Mouse (Mus musculus) liver, embryonic 14.5 days (tissue): ENCODE results near the gene Fgd6. TPM values are rescaled to one million over a fixed set of nuclear protein-coding genes. Genes with fewer than 3 reads are reported as not detected.
A peak's percentile ranks its signal among the peaks of the same experiment; 100 is the strongest.

Experiments used
- ATAC-seq: fragments of 200-750 bp; cut with Nextera tagmentation; 2 replicates; pipeline ENCODE4 v1.8.0; 2017; ENCODE audit warnings: moderate number of reproducible peaks, mild to moderate bottlenecking, moderate library complexity; ENCODE audit not compliant: insufficient read depth
- DNase-seq, 3 experiments: peaks; one replicate each; pipeline ENCODE4 v3.0.0-alpha.2; 2012 to 2013; ENCODE audit warnings: low read depth in 3 of 3, low spot score in 3 of 3
- H3K27ac ChIP-seq: fragments of 300-500 bp; sonication (generic); 2 replicates; pipeline ENCODE4 v1.5.1; 2014; ENCODE audit warnings: moderate library complexity, mild to moderate bottlenecking, control low read depth, inconsistent platforms
- H3K27me3 ChIP-seq: fragments of 300-500 bp; sonication (generic); 2 replicates; pipeline ENCODE4 v1.6.1; 2014; ENCODE audit warnings: mild to moderate bottlenecking, low read length, moderate library complexity; ENCODE audit not compliant: control insufficient read depth, insufficient read depth
- H3K36me3 ChIP-seq: fragments of 300-500 bp; sonication (generic); replicated peaks from 2 replicates; pipeline ENCODE4 v1.6.1; 2014; ENCODE audit warnings: low read depth; ENCODE audit not compliant: control insufficient read depth, insufficient read depth
- H3K4me1 ChIP-seq, 2 experiments: fragments of 200-500 bp in 1 of 2; fragments of 300-500 bp in 1 of 2; sonication (generic) in 1 of 2; replicated peaks; 2 replicates each; pipeline ENCODE4 v1.6.1; 2012 to 2014; ENCODE audit warnings: antibody characterized with exemption in 1 of 2, inconsistent platforms in 1 of 2, low read length in 1 of 2; ENCODE audit not compliant: control insufficient read depth in 2 of 2, insufficient read depth in 2 of 2
- H3K4me2 ChIP-seq: fragments of 300-500 bp; sonication (generic); 2 replicates; pipeline ENCODE4 v1.6.1; 2014; ENCODE audit warnings: low read depth, mild to moderate bottlenecking, control low read depth, moderate library complexity
- H3K4me3 ChIP-seq, 2 experiments: fragments of 200-500 bp in 1 of 2; fragments of 300-500 bp in 1 of 2; sonication (generic) in 1 of 2; 2 replicates each; pipeline ENCODE4 v1.5.1; 2012 to 2014; ENCODE audit warnings: low read depth in 2 of 2, low read length in 2 of 2, mild to moderate bottlenecking in 2 of 2, control low read depth in 1 of 2, inconsistent platforms in 1 of 2, moderate library complexity in 1 of 2; ENCODE audit not compliant: insufficient read depth in 1 of 2
- H3K9ac ChIP-seq: fragments of 300-500 bp; sonication (generic); replicated peaks from 2 replicates; pipeline ENCODE4 v1.6.1; 2014; ENCODE audit warnings: mild to moderate bottlenecking, control low read depth, moderate library complexity
- H3K9me3 ChIP-seq: fragments of 300-500 bp; sonication (generic); 2 replicates; pipeline ENCODE4 v1.6.1; 2016; ENCODE audit warnings: low read length, mixed read lengths; ENCODE audit not compliant: control insufficient read depth
- CTCF ChIP-seq: IDR thresholded peaks from 2 replicates; pipeline ENCODE4 v1.5.1; 2016; ENCODE audit warnings: antibody characterized with exemption, low read depth, control low read depth
- EP300 ChIP-seq: IDR thresholded peaks from 2 replicates; pipeline ENCODE4 v1.6.1; 2016; ENCODE audit warnings: antibody characterized with exemption, low read depth
- WGBS: fragments of 180-500 bp; shearing (Covaris S2); extraction: QIAGEN DNeasy Blood & Tissue Kit; methylation state at CpG from one replicate; pipeline ENCODE4 v1.1.7; 2014; ENCODE audit not compliant: insufficient replicate concordance; 5-methylcytosine and 5-hydroxymethylcytosine counted together
- polyA plus RNA-seq, 2 experiments: library from polyadenylated mRNA; depleted of rRNA in 1 of 2; stranded (reverse) in 1 of 2; unstranded in 1 of 2; fragments of >200 nt; fragmentation: Nextera tagmentation in 1 of 2; extraction: Ambion mirVana in 1 of 2; gene quantifications; 2 replicates each; pipeline versions ENCODE4 v1.2.1 to v1.2.3; 2012 to 2014

The Fgd6 gene
- polyA plus RNA-seq, 2 experiments: 2.4 to 2.9 TPM

DNA sequence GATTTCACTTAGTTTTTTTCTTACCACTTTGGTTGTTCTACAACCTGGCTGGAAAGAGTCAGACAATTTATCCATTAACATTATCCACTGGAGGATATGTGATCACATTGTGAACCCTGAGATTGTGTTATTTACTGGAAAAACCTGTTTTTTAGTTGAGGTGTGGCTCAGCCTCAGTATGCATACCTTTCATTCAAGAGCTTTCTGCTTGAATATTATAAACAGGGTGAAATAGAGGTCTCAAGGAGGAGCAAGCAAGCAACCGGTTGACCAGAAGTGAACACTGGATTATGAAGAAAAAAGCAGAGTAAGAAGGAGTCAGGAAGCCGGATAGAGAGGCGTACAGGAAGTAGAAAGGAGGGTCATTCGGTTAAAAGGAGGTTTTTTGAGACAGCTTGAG is 115.7 kb downstream of the Fgd6 start:
- Histone ChIP-seq H3K4me2 (no peak overlapping the region), H3K4me3 (no peak overlapping the region), H3K9ac (no peak overlapping the region), H3K36me3 (no peaks in the 10 kb centered on the region), H3K9me3 (no peaks in the 10 kb centered on the region), H3K4me1 (peaks cover 0 to 9% of the 10 kb centered on the region in 2 experiments), H3K27me3 (no peaks in the 10 kb centered on the region), H3K27ac (no peak overlapping the region)
- 56% methylated on average over 4 of the region's 4 CpGs for WGBS
- no peak for ATAC-seq
- TF ChIP-seq EP300 (no peak), CTCF (no peak)
- DNase-seq: no peak

DNA sequence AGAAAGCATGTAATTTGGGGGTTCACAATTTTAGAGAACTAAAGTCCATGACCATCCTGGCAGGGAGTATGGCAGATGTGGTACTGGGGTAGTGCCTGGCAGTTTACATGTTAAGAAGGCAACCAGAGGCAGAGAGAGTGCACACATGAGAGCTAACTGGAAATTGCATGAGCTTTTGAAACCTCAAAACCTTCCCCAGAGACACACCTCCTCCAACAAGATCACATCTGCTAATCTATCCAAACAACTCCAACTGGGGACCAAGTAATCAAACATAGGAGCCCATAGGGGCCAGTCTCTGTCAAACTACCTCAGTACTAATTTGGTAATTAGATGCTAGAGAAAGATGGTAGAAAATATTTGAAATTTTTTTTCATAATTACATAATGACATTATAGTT is 118.0 kb downstream of the Fgd6 start:
- Histone ChIP-seq H3K27ac (no peak overlapping the region), H3K27me3 (no peaks in the 10 kb centered on the region), H3K36me3 (peaks cover 5% of the 10 kb centered on the region), H3K4me3 (no peak overlapping the region), H3K4me1 (peaks cover 0 to 9% of the 10 kb centered on the region in 2 experiments), H3K9me3 (no peaks in the 10 kb centered on the region), H3K9ac (no peak overlapping the region), H3K4me2 (no peak overlapping the region)
- TF ChIP-seq CTCF (no peak), EP300 (no peak)
- DNase-seq (no peak), ATAC-seq (no peak)

GRCm38 (mm10) chr10:94158962-94159361 is 123.2 kb downstream of the Fgd6 start:
- 62% methylated on average over 6 of the region's 6 CpGs for WGBS
- Histone ChIP-seq H3K4me2 (no peak overlapping the region), H3K9me3 (no peaks in the 10 kb centered on the region), H3K36me3 (peaks cover 7% of the 10 kb centered on the region), H3K4me3 (no peak overlapping the region), H3K27me3 (no peaks in the 10 kb centered on the region), H3K4me1 (no peaks in the 10 kb centered on the region; a peak in 1 of 4 replicates), H3K27ac (no peak overlapping the region), H3K9ac (no peak overlapping the region)
- TF ChIP-seq CTCF (no peak), EP300 (no peak)
- ATAC-seq (0 out of 2 replicates have a peak, but pooled peaks have one; percentile 23), DNase-seq (no peak)

GRCm38 (mm10) chr10:94159406-94159805 is 123.6 kb downstream of the Fgd6 start:
- Histone ChIP-seq H3K4me3 (no peak overlapping the region), H3K9me3 (no peaks in the 10 kb centered on the region), H3K4me1 (no peaks in the 10 kb centered on the region), H3K9ac (no peak overlapping the region), H3K27me3 (no peaks in the 10 kb centered on the region), H3K27ac (no peak overlapping the region), H3K36me3 (peaks cover 7% of the 10 kb centered on the region), H3K4me2 (no peak overlapping the region)
- ATAC-seq (no peak), DNase-seq (no peak)
- TF ChIP-seq CTCF (no peak), EP300 (no peak)
- 73% methylated on average over 4 of the region's 4 CpGs for WGBS

- H3K9ac ChIP-seq: no peak overlapping the region
Observed at GRCm38 (mm10) chr10:94161051-94161765, 125.4 kb downstream of the Fgd6 start.

More at GRCm38 (mm10) chr10:94161051-94161765, 125.4 kb downstream of the Fgd6 start:
- Histone ChIP-seq H3K4me2 (no peak overlapping the region), H3K4me3 (no peak overlapping the region), H3K27me3 (no peaks in the 10 kb centered on the region), H3K36me3 (peaks cover 9% of the 10 kb centered on the region), H3K9me3 (no peaks in the 10 kb centered on the region), H3K4me1 (no peaks in the 10 kb centered on the region), H3K27ac (no peak overlapping the region)
- no peak for DNase-seq
- no peak for ATAC-seq
- 72% methylated on average over 5 of the region's 5 CpGs for WGBS
- TF ChIP-seq CTCF: no peak
- no peak for TF ChIP-seq EP300
